Mouse (Mus musculus): Measurements from ENCODE around the gene Itgb6.

DNA sequence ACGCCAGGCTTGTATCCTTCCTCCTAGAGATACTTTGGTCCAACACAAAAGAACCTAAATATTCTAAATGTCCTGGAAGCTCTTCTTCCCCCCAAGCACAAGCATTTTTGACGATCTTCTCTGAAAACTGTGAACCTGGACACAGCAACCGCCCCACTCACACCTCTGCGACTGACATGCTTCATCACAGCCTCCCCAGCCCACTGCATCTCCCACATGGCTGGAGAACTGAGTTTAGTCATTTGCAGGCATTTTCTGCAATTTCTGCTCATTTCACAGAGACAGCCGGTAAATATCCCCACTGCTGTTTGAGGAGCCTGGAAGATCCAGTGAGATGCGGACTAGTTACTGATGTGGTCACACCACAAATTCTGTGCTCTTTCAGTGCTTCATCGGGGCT is 107.7 kb downstream of the Itgb6 start:
- no peak for TF ChIP-seq USF1 (IDR thresholded peaks at IDR 0.05; ENCODE audit: low read depth, low read length)
- TF ChIP-seq CTCF (conservative IDR thresholded peaks at IDR 0.05 in 1 of 2, IDR thresholded peaks at IDR 0.05 in 1 of 2; ENCODE audit: low read depth in 2 of 2, low read length in 2 of 2): no peak
- no peak for TF ChIP-seq TCF12 (IDR thresholded peaks at IDR 0.05; ENCODE audit: low read depth, low read length)
- no peak for TF ChIP-seq SMC3 (IDR thresholded peaks at IDR 0.05; ENCODE audit: low read depth, low read length)
- no peak for TF ChIP-seq GABPA (IDR thresholded peaks at IDR 0.05; ENCODE audit: insufficient replicate concordance, low read depth, low read length)
- TF ChIP-seq ZMIZ1 (IDR thresholded peaks at IDR 0.05; ENCODE audit: low read depth, low read length): no peak
- no peak for TF ChIP-seq MAFK (IDR thresholded peaks at IDR 0.05; ENCODE audit: insufficient replicate concordance, low read length)
- TF ChIP-seq ZKSCAN1 (IDR thresholded peaks at IDR 0.05; ENCODE audit: borderline replicate concordance, low read depth, low read length): no peak
- TF ChIP-seq UBTF (IDR thresholded peaks at IDR 0.05; ENCODE audit: low read depth, low read length): no peak
- TF ChIP-seq ZC3H11A (IDR thresholded peaks at IDR 0.05; ENCODE audit: low read depth, low read length): no peak

Measured in CH12.LX (cell line).